Mouse (Mus musculus) kidney, embryonic 16.5 days (tissue): ENCODE results near the gene Rcsd1. TPM values are rescaled to one million over a fixed set of nuclear protein-coding genes. Genes with fewer than 3 reads are reported as not detected.
A peak's percentile ranks its signal among the peaks of the same experiment; 100 is the strongest.

Experiments used
- ATAC-seq: fragments of 200-750 bp; cut with Nextera tagmentation; 2 replicates; pipeline ENCODE4 v1.8.0; 2017; ENCODE audit warnings: moderate TSS enrichment; ENCODE audit not compliant: low FRiP score, low TSS enrichment
- H3K27ac ChIP-seq: fragments of 300-500 bp; sonication (generic); 2 replicates; pipeline ENCODE4 v1.5.1; 2014; ENCODE audit warnings: low read length
- H3K27me3 ChIP-seq: fragments of 300-500 bp; sonication (generic); 2 replicates; pipeline ENCODE4 v1.6.1; 2014; ENCODE audit warnings: low read length, control low read depth, mixed read lengths; ENCODE audit not compliant: insufficient read depth
- H3K36me3 ChIP-seq: fragments of 300-500 bp; sonication (generic); 2 replicates; pipeline ENCODE4 v1.6.1; 2014; ENCODE audit warnings: low read length, control low read depth, mixed read lengths; ENCODE audit not compliant: insufficient read depth
- H3K4me1 ChIP-seq: fragments of 300-500 bp; sonication (generic); 2 replicates; pipeline ENCODE4 v1.6.1; 2014; ENCODE audit warnings: low read length, control low read depth, mixed read lengths; ENCODE audit not compliant: insufficient read depth
- H3K4me2 ChIP-seq: fragments of 300-500 bp; sonication (generic); replicated peaks from 2 replicates; pipeline ENCODE4 v1.6.1; 2014; ENCODE audit warnings: low read depth, low read length
- H3K4me3 ChIP-seq: fragments of 300-500 bp; sonication (generic); 2 replicates; pipeline ENCODE4 v1.5.1; 2014; ENCODE audit warnings: mild to moderate bottlenecking, low read length
- H3K9ac ChIP-seq: fragments of 300-500 bp; sonication (generic); replicated peaks from 2 replicates; pipeline ENCODE4 v1.6.1; 2014; ENCODE audit warnings: low read length
- H3K9me3 ChIP-seq: fragments of 300-500 bp; sonication (generic); 2 replicates; pipeline ENCODE4 v1.6.1; 2016; ENCODE audit warnings: low read length, control low read depth
- WGBS: fragments of 180-500 bp; shearing (Covaris S2); extraction: QIAGEN DNeasy Blood & Tissue Kit; methylation state at CpG from one replicate; pipeline ENCODE4 v1.1.7; 2014; 5-methylcytosine and 5-hydroxymethylcytosine counted together
- polyA plus RNA-seq: library from polyadenylated mRNA; unstranded; fragments of >200 nt; fragmentation: Nextera tagmentation; extraction: Ambion mirVana; gene quantifications from 2 replicates; pipeline ENCODE4 v1.2.1, GENCODE M21; 2015

Gene Rcsd1
- polyA plus RNA-seq, result 54.9 and 61.4 TPM in 2 replicates

DNA sequence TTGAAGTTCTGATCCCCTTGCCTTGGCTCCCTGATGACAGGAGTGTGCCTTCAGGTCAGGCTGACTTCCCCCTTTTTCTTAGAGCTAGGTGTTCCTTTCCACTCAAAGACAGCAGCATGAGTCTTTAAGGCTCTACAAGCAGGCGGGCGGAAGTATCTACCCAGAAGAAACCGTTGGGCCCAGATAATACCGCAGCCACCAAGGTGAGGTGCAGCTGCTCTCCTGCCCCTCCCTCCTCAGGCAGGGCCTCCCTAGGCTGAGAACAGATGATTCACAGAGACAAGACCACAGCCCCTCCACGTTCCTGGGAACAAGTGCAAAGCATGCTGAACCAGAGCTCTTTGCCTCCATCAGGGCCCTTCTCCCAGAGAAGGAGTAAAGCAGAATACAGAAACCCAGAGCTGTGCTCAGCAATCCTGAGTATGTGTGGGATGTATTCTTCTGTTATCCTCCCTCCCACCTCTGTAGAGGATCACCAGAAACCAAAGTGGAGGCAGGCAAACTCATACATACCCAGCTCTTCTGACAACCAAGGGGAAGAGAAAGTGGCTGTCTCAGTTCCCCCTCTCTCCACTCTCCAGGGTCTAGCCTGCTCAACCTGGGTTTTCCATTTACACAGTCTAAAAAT lies at the start of gene Rcsd1:
TSS of gene Rcsd1 (minus strand) at position 129 of the 628 bp plus-strand sequence.
- H3K27ac ChIP-seq, result peak within 1 kb of the TSS; percentile 92
- no peak for ATAC-seq
- peak within 1 kb of the TSS; percentile 79 for H3K4me2 ChIP-seq
- WGBS, result 69% methylated on average over 5 of the region's 5 CpGs
- H3K27me3 ChIP-seq, result no peaks in the 10 kb centered on the region
- H3K4me3 ChIP-seq, result peak within 1 kb of the TSS; percentile 72
- H3K4me1 ChIP-seq, result peaks cover 40% of the 10 kb centered on the region
- no peaks in the 10 kb centered on the region for H3K9me3 ChIP-seq
- H3K9ac ChIP-seq, result peak within 1 kb of the TSS; percentile 83; the same call in 1 of the 2 replicates
- H3K36me3 ChIP-seq, result no peaks in the 10 kb centered on the region

DNA sequence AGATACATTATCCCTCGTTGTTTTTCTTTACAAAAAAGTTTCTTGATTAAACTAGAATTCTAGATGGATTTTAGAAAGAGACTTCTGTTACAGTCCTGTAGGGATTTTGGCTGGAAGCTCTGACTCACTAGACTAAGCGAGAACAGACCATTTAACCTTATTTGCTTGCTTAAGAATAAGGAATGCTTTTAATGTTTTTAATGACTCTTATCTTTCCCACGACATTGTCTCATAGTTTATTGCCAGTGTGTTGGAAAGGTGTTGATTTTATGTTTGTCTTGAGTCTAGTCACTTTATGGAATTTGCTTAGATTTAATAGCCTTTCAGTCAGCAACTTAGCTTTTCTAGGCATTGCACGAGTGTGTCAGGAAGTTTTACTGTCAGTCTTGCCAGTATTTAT lies 45.6 kb upstream of the Rcsd1 start:
- Histone ChIP-seq H3K27me3 (peaks cover 3% of the 10 kb centered on the region; the same call in 1 of the 2 replicates), H3K27ac (no peak overlapping the region), H3K4me2 (no peak overlapping the region), H3K9ac (no peak overlapping the region), H3K4me3 (no peak overlapping the region), H3K4me1 (peaks cover 5% of the 10 kb centered on the region), H3K9me3 (no peaks in the 10 kb centered on the region), H3K36me3 (no peaks in the 10 kb centered on the region)
- WGBS, result 25% methylated on average over 4 of the region's 4 CpGs
- no peak; the same call in 1 of the 2 replicates for ATAC-seq

- Histone ChIP-seq H3K27me3 (peaks cover 3% of the 10 kb centered on the region; the same call in 1 of the 2 replicates), H3K4me3 (no peak overlapping the region), H3K4me1 (peaks cover 5% of the 10 kb centered on the region), H3K9ac (no peak overlapping the region), H3K4me2 (no peak overlapping the region), H3K27ac (no peak overlapping the region), H3K36me3 (no peaks in the 10 kb centered on the region), H3K9me3 (no peaks in the 10 kb centered on the region)
- 74% methylated on average over 6 of the region's 6 CpGs for WGBS
- ATAC-seq, result no peak
Measured at GRCm38 (mm10) chr1:165754205-165754604, 44.6 kb upstream of the Rcsd1 start.

DNA sequence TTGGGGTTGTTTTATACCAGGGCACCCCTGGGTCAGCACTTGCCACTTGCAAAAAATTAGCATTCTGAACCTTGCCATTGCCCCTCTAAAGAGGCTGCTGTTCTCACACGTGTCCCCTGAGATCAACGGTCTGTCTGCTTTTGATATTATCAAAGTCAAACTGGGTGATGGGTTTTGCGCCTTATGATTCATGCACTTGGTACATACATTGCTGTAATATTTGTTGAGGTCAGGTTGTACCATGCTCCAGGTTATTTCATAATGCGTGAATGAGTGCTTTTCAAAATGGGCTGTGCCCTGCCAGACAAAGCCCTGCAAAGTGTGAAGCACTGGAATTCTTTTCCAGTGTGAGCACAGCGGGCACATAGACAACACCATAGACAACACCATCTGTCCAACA lies 42.3 kb upstream of the Rcsd1 start:
- no peaks in the 10 kb centered on the region for H3K9me3 ChIP-seq
- no peak overlapping the region for H3K4me2 ChIP-seq
- H3K27me3 ChIP-seq, result 0 out of 2 replicates have a peak, but pooled peaks cover 3% of the 10 kb centered on the region
- no peak overlapping the region for H3K4me3 ChIP-seq
- WGBS, result 82% methylated on average over 5 of the region's 5 CpGs
- H3K9ac ChIP-seq, result no peak overlapping the region
- no peaks in the 10 kb centered on the region for H3K36me3 ChIP-seq
- peaks cover 10% of the 10 kb centered on the region for H3K4me1 ChIP-seq
- no peak overlapping the region for H3K27ac ChIP-seq
- ATAC-seq, result no peak

DNA sequence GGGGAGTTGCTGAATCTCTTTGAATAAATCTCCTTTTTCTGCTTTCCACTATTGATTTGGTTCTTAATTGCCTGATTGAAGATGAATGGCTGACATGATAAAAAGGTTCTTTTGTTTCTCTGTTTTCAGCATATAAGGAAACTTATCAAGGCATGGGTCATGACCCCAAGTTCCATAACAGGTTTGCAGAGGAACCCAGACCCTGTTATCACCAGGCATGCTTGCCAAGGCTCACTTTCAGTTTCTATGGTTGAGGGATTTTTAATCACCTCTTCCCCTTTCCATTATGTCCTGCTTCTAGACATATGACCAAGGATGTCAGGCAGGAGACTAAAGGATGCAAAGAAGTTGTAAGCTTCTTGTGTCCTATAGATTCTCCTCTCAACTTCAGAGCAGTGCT lies 41.6 kb upstream of the Rcsd1 start:
- Histone ChIP-seq H3K9me3 (no peaks in the 10 kb centered on the region), H3K4me1 (peaks cover 10% of the 10 kb centered on the region), H3K4me3 (no peak overlapping the region), H3K27ac (no peak overlapping the region), H3K4me2 (no peak overlapping the region), H3K9ac (no peak overlapping the region), H3K27me3 (0 out of 2 replicates have a peak, but pooled peaks cover 3% of the 10 kb centered on the region), H3K36me3 (no peaks in the 10 kb centered on the region)
- no peak for ATAC-seq

DNA sequence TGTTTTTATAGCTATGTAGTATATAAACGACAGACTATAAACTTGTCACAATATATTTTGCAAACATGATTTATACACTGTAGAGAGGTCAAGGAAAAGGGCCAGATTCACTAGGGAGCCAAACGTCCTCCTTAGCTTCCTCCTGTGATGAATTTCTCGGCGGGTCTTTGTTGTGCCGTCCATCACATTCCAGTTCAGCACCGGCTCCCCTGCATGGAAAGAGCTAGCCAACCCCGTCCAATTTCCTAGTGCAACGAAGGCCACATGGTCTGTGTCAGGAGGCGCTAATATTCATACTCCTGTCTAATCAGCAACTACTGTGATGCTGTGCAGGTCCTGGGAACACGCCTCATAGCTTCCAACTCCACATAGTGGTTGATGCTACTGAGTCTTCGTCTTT lies 38.5 kb upstream of the Rcsd1 start:
- H3K9me3 ChIP-seq, result no peaks in the 10 kb centered on the region
- 7% methylated on average over 11 of the region's 11 CpGs for WGBS
- no peak overlapping the region for H3K27ac ChIP-seq
- peak; percentile 93 for ATAC-seq
- no peak overlapping the region for H3K9ac ChIP-seq
- no peak overlapping the region for H3K4me3 ChIP-seq
- no peak overlapping the region for H3K4me2 ChIP-seq
- H3K36me3 ChIP-seq, result no peaks in the 10 kb centered on the region
- peaks cover 5% of the 10 kb centered on the region; the same call in 1 of the 2 replicates for H3K4me1 ChIP-seq
- 0 out of 2 replicates have a peak, but pooled peaks cover 3% of the 10 kb centered on the region for H3K27me3 ChIP-seq

DNA sequence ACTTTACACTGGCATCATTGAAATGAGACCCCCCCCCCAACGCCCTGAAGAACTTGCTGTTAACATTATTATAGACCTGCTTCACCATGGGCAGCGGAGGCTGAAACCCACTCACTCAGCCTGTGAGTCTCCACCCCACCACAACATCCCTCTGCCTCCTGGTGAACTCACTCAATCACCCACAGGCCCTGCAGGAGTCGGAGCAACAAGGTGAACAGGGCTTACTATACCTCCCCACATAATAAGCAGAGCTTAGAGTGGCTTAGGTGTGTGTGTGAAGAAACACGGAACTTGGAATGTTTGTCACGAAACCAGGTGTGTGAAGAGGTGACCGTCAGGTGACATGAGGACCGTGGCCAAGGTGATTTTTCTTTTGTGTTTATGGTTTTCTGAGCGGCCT lies 32.4 kb upstream of the Rcsd1 start:
- H3K4me2 ChIP-seq, result no peak overlapping the region
- no peak overlapping the region for H3K4me3 ChIP-seq
- H3K4me1 ChIP-seq, result peaks cover 9% of the 10 kb centered on the region; the same call in 1 of the 2 replicates
- H3K27me3 ChIP-seq, result no peaks in the 10 kb centered on the region
- H3K36me3 ChIP-seq, result no peaks in the 10 kb centered on the region
- no peak overlapping the region for H3K9ac ChIP-seq
- H3K27ac ChIP-seq, result no peak overlapping the region
- ATAC-seq, result no peak; the same call in 1 of the 2 replicates
- no peaks in the 10 kb centered on the region for H3K9me3 ChIP-seq
- 87% methylated on average over 8 of the region's 8 CpGs for WGBS

DNA sequence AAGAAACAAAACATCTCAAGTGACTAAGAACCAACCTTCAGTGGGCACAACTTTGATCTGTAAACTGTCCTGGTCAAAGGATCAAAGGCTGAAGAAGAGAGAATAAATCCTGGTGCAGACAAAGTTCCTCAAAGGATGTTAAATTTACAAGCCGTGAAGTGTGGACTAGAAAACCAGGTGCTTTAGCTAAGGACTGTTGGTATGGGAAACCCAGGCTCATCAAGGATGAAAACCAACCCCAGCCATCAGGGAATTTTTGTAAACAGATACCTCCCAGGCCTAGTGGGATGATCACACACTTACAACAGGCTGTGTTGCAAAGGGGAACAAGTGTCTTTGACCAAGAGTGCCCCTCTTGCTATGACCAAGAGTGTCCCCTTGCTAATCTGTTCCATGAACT lies 29.4 kb upstream of the Rcsd1 start:
- H3K4me2 ChIP-seq, result no peak overlapping the region
- H3K9me3 ChIP-seq, result no peaks in the 10 kb centered on the region
- no peak overlapping the region for H3K4me3 ChIP-seq
- no peak overlapping the region for H3K9ac ChIP-seq
- 28% methylated on average over 1 of the region's 1 CpGs for WGBS
- peak; percentile 60; the same call in 1 of the 2 replicates for ATAC-seq
- H3K27ac ChIP-seq, result no peak overlapping the region
- H3K36me3 ChIP-seq, result no peaks in the 10 kb centered on the region
- peaks cover 13% of the 10 kb centered on the region; the same call in 1 of the 2 replicates for H3K4me1 ChIP-seq
- no peaks in the 10 kb centered on the region for H3K27me3 ChIP-seq

DNA sequence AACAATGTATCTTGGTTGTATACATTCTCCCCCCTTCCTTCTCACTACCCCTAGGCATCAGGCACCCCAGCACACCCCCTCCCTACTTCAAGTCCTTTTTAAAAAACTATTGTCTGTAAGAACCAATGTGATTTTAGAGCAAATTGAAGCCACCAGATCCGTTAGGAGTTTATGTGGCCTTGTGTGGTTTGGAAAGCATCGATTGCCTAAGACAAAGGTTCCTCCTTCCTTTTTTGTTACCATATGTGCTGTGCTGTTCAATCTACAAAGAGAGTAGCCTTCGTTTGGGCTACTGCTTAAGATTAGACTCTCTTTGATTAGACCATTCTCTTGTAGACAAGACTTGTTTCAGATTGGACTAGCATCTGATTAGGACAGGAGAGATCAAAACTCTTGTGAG lies 28.3 kb upstream of the Rcsd1 start:
- Histone ChIP-seq H3K4me3 (no peak overlapping the region), H3K9ac (no peak overlapping the region), H3K27ac (no peak overlapping the region), H3K4me2 (no peak overlapping the region), H3K36me3 (no peaks in the 10 kb centered on the region), H3K27me3 (no peaks in the 10 kb centered on the region), H3K9me3 (no peaks in the 10 kb centered on the region), H3K4me1 (peaks cover 13% of the 10 kb centered on the region; the same call in 1 of the 2 replicates)
- no peak for ATAC-seq
- 60% methylated on average over 3 of the region's 3 CpGs for WGBS

DNA sequence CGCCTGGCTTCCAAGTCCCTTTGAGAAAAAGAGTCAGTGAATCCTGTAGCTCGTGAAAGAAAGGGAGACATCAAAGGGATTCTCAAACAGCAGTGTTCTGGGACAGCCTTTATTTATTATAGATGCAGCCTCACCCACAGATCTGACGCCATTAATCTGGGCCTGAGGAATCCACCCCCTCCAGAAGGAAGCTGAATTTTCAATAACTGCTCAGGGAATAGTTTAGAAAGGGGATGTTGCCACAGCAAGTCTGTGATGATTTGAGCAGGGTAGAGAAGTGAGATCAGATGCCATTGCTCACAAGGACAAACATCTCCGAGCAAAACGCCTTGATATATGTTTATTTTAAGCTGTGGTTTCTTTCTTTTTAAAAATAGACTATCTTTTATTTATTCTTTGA lies 27.9 kb upstream of the Rcsd1 start:
- WGBS, result 34% methylated on average over 5 of the region's 5 CpGs
- no peak for ATAC-seq
- Histone ChIP-seq H3K4me3 (no peak overlapping the region), H3K9ac (no peak overlapping the region), H3K4me1 (peaks cover 13% of the 10 kb centered on the region; the same call in 1 of the 2 replicates), H3K9me3 (no peaks in the 10 kb centered on the region), H3K4me2 (no peak overlapping the region), H3K27ac (no peak overlapping the region), H3K27me3 (no peaks in the 10 kb centered on the region), H3K36me3 (no peaks in the 10 kb centered on the region)
